Mouse (Mus musculus): ENCODE measurements around the gene Npc1l1. TPM values are rescaled to one million over a fixed set of nuclear protein-coding genes. Genes with fewer than 3 reads are reported as not detected.
"Not testable (repeated sequence)": the region's sequence is repeated elsewhere in the genome, so short reads cannot be mapped to it uniquely, and the experiment has no call there.

The Npc1l1 gene
- polyA plus RNA-seq, 1 experiment from 2014 or later: 0.08 TPM

GRCm38 (mm10) chr11:6259413-6259812 lies 29.5 kb upstream of the Npc1l1 start:
- WGBS: 99% methylated on average over 7 of the region's 7 CpGs
- Histone ChIP-seq H3K9ac (ENCODE audit: low read depth, low read length) (no peak overlapping the region), H3K4me2 (ENCODE audit: low read length) (no peak overlapping the region), H3K9me3 (replicated peaks; ENCODE audit: control insufficient read depth, low read length, poor library complexity, severe bottlenecking) (no peaks in the 10 kb centered on the region), H3K27me3 (ENCODE audit: control insufficient read depth, insufficient read depth, low read depth, low read length) (no peaks in the 10 kb centered on the region), H3K27ac (ENCODE audit: low read length) (no peak overlapping the region), H3K4me3 (ENCODE audit: low read depth, low read length) (no peak overlapping the region), H3K36me3 (ENCODE audit: control insufficient read depth, insufficient read depth, low read length) (peaks cover 53% of the 10 kb centered on the region), H3K4me1 (ENCODE audit: control insufficient read depth, insufficient read depth, low read length) (no peaks in the 10 kb centered on the region)
- ATAC-seq: no peak

DNA sequence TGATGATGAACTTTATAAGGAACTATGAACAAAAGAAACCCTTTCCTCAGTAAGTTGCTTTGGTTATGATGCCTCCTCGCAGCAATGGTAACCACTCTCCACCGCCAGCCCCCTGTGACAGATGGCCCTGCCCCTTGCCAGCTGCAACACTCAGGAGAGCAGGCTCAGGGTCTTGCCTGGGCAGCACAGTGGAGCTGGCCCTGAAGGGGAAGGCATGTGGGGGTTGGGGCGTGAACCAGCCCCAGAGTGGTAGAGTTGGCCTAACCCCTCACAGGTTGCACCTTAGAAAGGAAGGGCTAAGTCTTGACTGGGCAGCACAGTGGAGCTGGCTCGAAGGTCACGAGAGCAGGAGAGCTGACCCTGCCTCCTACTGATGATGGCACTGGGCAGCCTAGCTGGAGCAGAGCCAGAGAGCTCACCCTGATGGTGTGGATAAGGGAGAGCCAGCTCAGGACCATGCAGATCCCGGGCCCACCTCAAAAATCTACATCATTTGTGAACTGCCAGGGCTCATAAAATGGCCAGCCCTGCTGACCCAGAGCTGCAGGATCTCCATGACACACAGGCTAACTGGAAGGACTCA lies 26.6 kb upstream of the Npc1l1 start:
- Histone ChIP-seq H3K4me1 (ENCODE audit: control insufficient read depth, insufficient read depth, low read length) (no peaks in the 10 kb centered on the region), H3K27ac (ENCODE audit: low read length) (no peak overlapping the region), H3K9me3 (replicated peaks; ENCODE audit: control insufficient read depth, low read length, poor library complexity, severe bottlenecking) (no peaks in the 10 kb centered on the region), H3K9ac (ENCODE audit: low read depth, low read length) (no peak overlapping the region), H3K4me3 (ENCODE audit: low read depth, low read length) (no peak overlapping the region), H3K36me3 (ENCODE audit: control insufficient read depth, insufficient read depth, low read length) (peaks cover 30% of the 10 kb centered on the region), H3K27me3 (ENCODE audit: control insufficient read depth, insufficient read depth, low read depth, low read length) (no peaks in the 10 kb centered on the region), H3K4me2 (ENCODE audit: low read length) (no peak overlapping the region)
- 70% methylated on average over 6 of the region's 6 CpGs for WGBS
- peak; percentile 47; the same call in 1 of the 2 replicates for ATAC-seq

GRCm38 (mm10) chr11:6254602-6255001 lies 24.7 kb upstream of the Npc1l1 start:
- not testable (repeated sequence) for H3K27ac ChIP-seq (ENCODE audit: low read length); H3K4me3 ChIP-seq (ENCODE audit: low read depth, low read length); H3K27me3 ChIP-seq (ENCODE audit: control insufficient read depth, insufficient read depth, low read depth, low read length); H3K9me3 ChIP-seq (replicated peaks; ENCODE audit: control insufficient read depth, low read length, poor library complexity, severe bottlenecking); H3K4me2 ChIP-seq (ENCODE audit: low read length); ATAC-seq; H3K4me1 ChIP-seq (ENCODE audit: control insufficient read depth, insufficient read depth, low read length); H3K9ac ChIP-seq (ENCODE audit: low read depth, low read length)
- peaks cover 18% of the 10 kb centered on the region for H3K36me3 ChIP-seq (ENCODE audit: control insufficient read depth, insufficient read depth, low read length)
- 94% methylated on average over 2 of the region's 2 CpGs for WGBS

DNA sequence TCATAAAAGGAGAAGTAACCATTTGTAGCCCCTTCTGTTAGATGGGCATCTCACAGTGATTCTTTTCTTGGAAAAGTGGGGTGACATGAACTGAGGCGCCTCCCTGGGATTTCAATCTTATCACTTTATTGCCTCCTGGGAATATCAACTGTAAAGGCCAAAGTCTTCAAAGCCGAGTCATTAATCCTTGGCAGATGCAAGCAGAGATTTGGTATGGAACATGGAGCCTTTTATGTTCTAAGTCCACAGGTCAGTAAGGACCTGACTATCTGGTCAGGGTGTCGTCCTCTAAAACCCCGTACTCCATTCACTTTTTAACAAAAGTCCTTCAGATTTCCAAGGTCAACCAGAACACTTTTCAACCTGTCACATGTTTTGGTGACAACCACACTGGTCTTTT lies 22.9 kb upstream of the Npc1l1 start:
- no peak overlapping the region for H3K27ac ChIP-seq (ENCODE audit: low read length)
- WGBS: 94% methylated on average over 4 of the region's 4 CpGs
- H3K4me2 ChIP-seq (ENCODE audit: low read length): no peak overlapping the region
- no peak for ATAC-seq
- no peaks in the 10 kb centered on the region for H3K4me1 ChIP-seq (ENCODE audit: control insufficient read depth, insufficient read depth, low read length)
- H3K27me3 ChIP-seq (ENCODE audit: control insufficient read depth, insufficient read depth, low read depth, low read length): no peaks in the 10 kb centered on the region
- H3K9me3 ChIP-seq (replicated peaks; ENCODE audit: control insufficient read depth, low read length, poor library complexity, severe bottlenecking): no peaks in the 10 kb centered on the region
- H3K4me3 ChIP-seq (ENCODE audit: low read depth, low read length): no peak overlapping the region
- peaks cover under 1% of the 10 kb centered on the region for H3K36me3 ChIP-seq (ENCODE audit: control insufficient read depth, insufficient read depth, low read length)
- no peak overlapping the region for H3K9ac ChIP-seq (ENCODE audit: low read depth, low read length)

- Histone ChIP-seq H3K4me3 (ENCODE audit: low read depth, low read length) (no peak overlapping the region), H3K36me3 (ENCODE audit: control insufficient read depth, insufficient read depth, low read length) (no peaks in the 10 kb centered on the region), H3K9me3 (replicated peaks; ENCODE audit: control insufficient read depth, low read length, poor library complexity, severe bottlenecking) (no peaks in the 10 kb centered on the region), H3K27ac (ENCODE audit: low read length) (no peak overlapping the region), H3K4me1 (ENCODE audit: control insufficient read depth, insufficient read depth, low read length) (no peaks in the 10 kb centered on the region), H3K9ac (ENCODE audit: low read depth, low read length) (no peak overlapping the region), H3K27me3 (ENCODE audit: control insufficient read depth, insufficient read depth, low read depth, low read length) (no peaks in the 10 kb centered on the region), H3K4me2 (ENCODE audit: low read length) (no peak overlapping the region)
- no peak for ATAC-seq
- WGBS: 88% methylated on average over 5 of the region's 5 CpGs
These were observed 22.3 kb upstream of the Npc1l1 start for GRCm38 (mm10) chr11:6252248-6252647.

- no peaks in the 10 kb centered on the region for H3K9me3 ChIP-seq (replicated peaks; ENCODE audit: control insufficient read depth, low read length, poor library complexity, severe bottlenecking)
- no peak overlapping the region for H3K4me3 ChIP-seq (ENCODE audit: low read depth, low read length)
- 43% methylated on average over 19 of the region's 19 CpGs for WGBS
- H3K4me1 ChIP-seq (ENCODE audit: control insufficient read depth, insufficient read depth, low read length): no peaks in the 10 kb centered on the region
- no peak for ATAC-seq
- H3K36me3 ChIP-seq (ENCODE audit: control insufficient read depth, insufficient read depth, low read length): no peaks in the 10 kb centered on the region
- H3K4me2 ChIP-seq (ENCODE audit: low read length): no peak overlapping the region
- H3K27ac ChIP-seq (ENCODE audit: low read length): no peak overlapping the region
- no peak overlapping the region for H3K9ac ChIP-seq (ENCODE audit: low read depth, low read length)
- no peaks in the 10 kb centered on the region for H3K27me3 ChIP-seq (ENCODE audit: control insufficient read depth, insufficient read depth, low read depth, low read length)
These were observed 14.8 kb upstream of the Npc1l1 start for GRCm38 (mm10) chr11:6244707-6245106.

GRCm38 (mm10) chr11:6233025-6233424 lies 3.1 kb upstream of the Npc1l1 start:
- Histone ChIP-seq H3K4me3 (ENCODE audit: low read depth, low read length) (no peak overlapping the region), H3K9me3 (replicated peaks; ENCODE audit: control insufficient read depth, low read length, poor library complexity, severe bottlenecking) (peaks cover 7% of the 10 kb centered on the region; the same call in 1 of the 2 replicates), H3K9ac (ENCODE audit: low read depth, low read length) (no peak overlapping the region), H3K27ac (ENCODE audit: low read length) (no peak overlapping the region), H3K36me3 (ENCODE audit: control insufficient read depth, insufficient read depth, low read length) (no peaks in the 10 kb centered on the region), H3K27me3 (ENCODE audit: control insufficient read depth, insufficient read depth, low read depth, low read length) (no peaks in the 10 kb centered on the region), H3K4me1 (ENCODE audit: control insufficient read depth, insufficient read depth, low read length) (no peaks in the 10 kb centered on the region), H3K4me2 (ENCODE audit: low read length) (no peak overlapping the region)
- ATAC-seq: no peak
- WGBS: 82% methylated on average over 4 of the region's 4 CpGs

GRCm38 (mm10) chr11:6224541-6225229 lies 5.3 kb downstream of the Npc1l1 start:
- WGBS: 82% methylated on average over 14 of the region's 14 CpGs
- Histone ChIP-seq H3K4me1 (ENCODE audit: control insufficient read depth, insufficient read depth, low read length) (no peaks in the 10 kb centered on the region), H3K4me3 (ENCODE audit: low read depth, low read length) (no peak overlapping the region), H3K9me3 (replicated peaks; ENCODE audit: control insufficient read depth, low read length, poor library complexity, severe bottlenecking) (no peaks in the 10 kb centered on the region), H3K4me2 (ENCODE audit: low read length) (no peak overlapping the region), H3K9ac (ENCODE audit: low read depth, low read length) (no peak overlapping the region), H3K27ac (ENCODE audit: low read length) (no peak overlapping the region), H3K36me3 (ENCODE audit: control insufficient read depth, insufficient read depth, low read length) (no peaks in the 10 kb centered on the region), H3K27me3 (ENCODE audit: control insufficient read depth, insufficient read depth, low read depth, low read length) (no peaks in the 10 kb centered on the region)
- no peak for ATAC-seq

- Histone ChIP-seq H3K9ac (ENCODE audit: low read depth, low read length) (no peak overlapping the region), H3K27me3 (ENCODE audit: control insufficient read depth, insufficient read depth, low read depth, low read length) (no peaks in the 10 kb centered on the region), H3K9me3 (replicated peaks; ENCODE audit: control insufficient read depth, low read length, poor library complexity, severe bottlenecking) (no peaks in the 10 kb centered on the region), H3K4me3 (ENCODE audit: low read depth, low read length) (no peak overlapping the region), H3K4me1 (ENCODE audit: control insufficient read depth, insufficient read depth, low read length) (no peaks in the 10 kb centered on the region), H3K36me3 (ENCODE audit: control insufficient read depth, insufficient read depth, low read length) (no peaks in the 10 kb centered on the region), H3K27ac (ENCODE audit: low read length) (no peak overlapping the region), H3K4me2 (ENCODE audit: low read length) (no peak overlapping the region)
- no peak for ATAC-seq
- 92% methylated on average over 10 of the region's 10 CpGs for WGBS
These were observed 7.8 kb downstream of the Npc1l1 start for GRCm38 (mm10) chr11:6222187-6222586.
